Mouse (Mus musculus): ENCODE data around the gene 9530003J23Rik. TPM values are rescaled to one million over a fixed set of nuclear protein-coding genes. Genes with fewer than 3 reads are reported as not detected.
"Not testable (repeated sequence)": the region's sequence is repeated elsewhere in the genome, so short reads cannot be mapped to it uniquely, and the experiment has no call there.

Gene 9530003J23Rik
- total RNA-seq, 2 experiments from 2014 or later, result not detected

DNA sequence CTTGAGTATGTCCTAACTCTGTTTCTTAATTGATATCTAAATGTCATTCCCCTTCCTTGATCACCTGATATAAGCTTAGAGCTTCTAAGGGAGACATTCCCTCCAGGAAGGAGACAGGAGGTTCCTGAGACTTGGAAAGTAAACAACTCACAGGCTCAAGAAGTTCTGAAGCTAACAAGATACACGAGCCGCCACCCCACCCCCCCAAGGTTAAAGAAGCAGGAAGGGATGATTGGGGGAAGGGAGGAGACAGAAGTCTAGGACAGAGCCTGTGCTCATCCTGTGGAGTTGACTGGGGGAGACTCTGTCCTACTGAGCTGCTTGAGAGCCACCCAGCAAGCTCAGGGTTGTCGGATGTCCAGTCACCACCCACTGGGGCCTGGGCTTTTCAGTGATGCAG lies 12.5 kb downstream of the 9530003J23Rik start:
- DNase-seq (ENCODE audit: low spot score in 2 of 2), result no peak

DNA sequence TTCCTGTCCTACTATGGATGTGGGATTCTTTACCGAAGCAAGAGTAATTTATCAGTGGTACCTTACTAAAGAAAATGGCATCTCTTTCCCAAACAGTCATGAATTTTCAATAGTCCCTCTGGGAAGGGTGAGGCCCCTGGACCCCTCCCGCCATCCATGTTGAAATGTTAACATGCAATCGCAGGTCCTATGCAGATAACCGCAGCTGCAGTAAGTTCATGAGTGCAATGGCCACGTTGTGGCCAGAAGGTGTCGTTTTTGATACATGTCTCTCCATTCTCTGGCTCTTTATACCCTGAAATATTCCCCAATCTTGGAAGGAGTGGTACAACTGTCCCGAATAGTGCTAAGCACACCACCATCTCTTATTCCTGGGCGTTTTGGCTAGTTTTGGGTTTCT lies 13.4 kb downstream of the 9530003J23Rik start:
- DNase-seq (ENCODE audit: low spot score in 2 of 2), result no peak

DNA sequence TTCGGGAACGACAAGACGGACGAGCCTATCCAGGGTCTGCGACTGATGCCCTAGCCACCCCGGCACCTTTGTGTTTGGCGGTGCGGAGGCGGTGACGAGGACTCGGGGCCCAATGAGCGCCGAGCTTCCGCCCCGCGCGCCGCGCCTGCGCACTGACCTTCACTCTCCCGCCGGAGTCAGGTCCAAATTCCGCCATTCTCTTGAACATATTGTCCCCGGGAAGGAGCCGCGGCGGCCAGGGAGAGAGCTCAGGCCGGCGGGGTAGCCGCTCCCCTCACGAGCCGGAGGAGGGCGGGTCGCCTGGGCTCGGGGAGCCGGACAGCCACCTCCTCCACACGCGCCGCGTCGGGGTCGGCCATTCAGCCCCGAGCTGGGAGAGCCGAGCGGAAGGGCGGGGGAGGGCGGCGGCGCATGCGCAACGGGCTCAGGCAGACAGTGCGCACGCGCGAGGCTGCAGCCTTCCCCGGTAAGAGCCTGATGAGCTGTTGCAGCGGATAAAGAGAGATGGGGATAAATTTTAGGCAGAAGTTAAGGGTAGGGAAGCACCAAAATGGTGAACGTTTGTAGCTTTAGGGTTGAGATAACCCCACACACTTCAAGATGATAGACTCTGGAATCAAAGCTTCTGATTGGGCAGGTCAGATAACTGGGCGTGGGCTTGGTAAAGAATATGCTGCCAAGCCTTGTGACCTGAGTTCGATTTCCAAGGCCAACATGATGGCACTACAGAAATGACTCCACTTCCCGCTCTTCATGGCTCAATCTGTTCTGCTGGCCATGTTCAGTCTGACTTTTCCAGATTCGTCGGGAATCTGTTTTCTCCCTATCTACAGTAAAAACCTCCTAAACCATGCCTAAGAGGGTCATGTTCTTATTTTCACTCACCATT lies 14.2 kb downstream of the 9530003J23Rik start, which contains the start of gene Yeats4:
TSS of gene Yeats4 (minus strand) at position 406 of the 889 bp plus-strand sequence.
- peak; percentile 92 to 97 for DNase-seq (ENCODE audit: low spot score in 2 of 2)

DNA sequence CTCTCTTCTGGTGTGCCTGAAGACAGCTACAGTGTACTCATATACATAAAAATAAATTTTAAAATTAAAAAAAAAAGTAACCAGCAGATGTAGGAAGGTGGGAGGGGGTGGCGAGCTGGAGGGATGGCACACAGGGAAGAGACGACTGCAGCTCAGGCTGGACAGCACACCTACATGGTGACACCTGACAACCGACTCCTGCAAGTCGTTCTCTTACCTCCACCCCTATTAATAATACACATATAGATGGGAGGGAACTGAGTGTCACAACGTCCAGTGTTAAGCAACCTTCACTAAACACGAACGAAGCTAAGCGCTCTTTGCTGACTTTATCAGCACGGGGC lies 14.8 kb downstream of the 9530003J23Rik start:
- no peak for DNase-seq (ENCODE audit: low spot score in 2 of 2)

DNA sequence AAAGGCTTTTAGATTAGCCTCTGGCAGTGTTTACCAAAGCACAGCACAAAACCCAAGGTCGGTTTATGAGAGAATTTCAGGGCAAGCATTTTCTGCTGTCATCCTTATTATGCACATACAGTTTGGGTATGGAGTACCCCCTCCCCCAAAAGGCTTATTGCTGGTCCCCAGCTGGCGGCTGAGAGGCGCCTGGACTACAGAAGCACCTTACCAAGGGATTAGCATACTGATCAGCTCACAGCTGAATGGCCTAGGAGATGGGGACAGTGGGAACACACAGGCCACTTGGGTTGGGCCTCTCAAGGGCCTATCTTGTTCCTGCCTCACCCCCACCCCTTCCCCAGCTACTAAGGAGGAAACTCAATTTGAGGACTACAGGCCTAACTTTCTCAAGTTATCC lies 15.7 kb downstream of the 9530003J23Rik start:
- DNase-seq (ENCODE audit: low spot score in 2 of 2), result no peak

DNA sequence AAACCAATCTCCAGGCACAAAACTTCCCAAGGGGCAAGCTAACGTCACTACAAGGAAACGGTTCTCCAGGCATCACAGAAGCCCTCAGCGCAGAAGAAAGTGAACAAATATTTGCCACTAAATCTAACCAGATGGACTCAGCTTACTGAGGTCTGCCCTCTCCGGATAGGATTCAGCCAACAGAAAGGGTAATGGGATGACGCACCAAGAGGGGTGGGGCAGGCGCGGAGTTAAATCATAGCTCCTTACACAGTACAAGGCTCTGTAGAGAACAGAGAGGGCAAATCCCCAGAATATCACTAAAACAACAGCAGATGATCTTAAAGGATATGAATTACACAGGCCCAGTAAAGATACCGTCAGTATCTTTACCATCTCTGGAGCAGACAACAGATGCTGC lies 20.2 kb downstream of the 9530003J23Rik start:
- no peak for DNase-seq (ENCODE audit: low spot score in 2 of 2)

DNA sequence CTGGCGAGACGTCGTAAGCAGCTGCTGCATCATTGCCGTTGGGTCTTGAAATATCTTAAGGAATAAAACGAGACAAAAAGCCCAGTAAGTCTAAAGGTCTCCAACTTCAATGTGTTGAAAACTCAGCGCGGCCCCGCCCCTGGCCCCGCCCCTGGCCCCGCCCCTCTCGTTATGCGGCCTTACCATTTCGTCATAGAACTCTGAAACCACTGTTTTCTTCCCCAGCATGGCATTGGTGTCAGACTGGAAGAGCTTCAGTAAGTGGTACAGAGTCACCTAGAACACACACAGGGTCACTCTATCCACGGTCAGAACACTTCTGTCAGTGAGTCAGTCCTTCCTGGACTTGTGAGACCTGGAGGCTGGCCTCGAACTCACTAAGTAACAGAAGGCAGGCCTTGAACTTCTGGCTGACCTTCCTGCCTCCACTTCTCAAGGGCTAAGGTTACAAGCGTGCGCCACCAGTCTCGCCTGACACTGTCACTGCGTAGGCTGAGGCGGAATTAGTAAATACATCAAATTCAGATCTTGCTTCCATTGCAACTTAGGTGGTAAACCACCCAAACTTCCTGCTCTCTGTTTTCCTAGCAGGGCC lies 21.2 kb downstream of the 9530003J23Rik start:
- no peak for DNase-seq (ENCODE audit: low spot score in 2 of 2)

DNA sequence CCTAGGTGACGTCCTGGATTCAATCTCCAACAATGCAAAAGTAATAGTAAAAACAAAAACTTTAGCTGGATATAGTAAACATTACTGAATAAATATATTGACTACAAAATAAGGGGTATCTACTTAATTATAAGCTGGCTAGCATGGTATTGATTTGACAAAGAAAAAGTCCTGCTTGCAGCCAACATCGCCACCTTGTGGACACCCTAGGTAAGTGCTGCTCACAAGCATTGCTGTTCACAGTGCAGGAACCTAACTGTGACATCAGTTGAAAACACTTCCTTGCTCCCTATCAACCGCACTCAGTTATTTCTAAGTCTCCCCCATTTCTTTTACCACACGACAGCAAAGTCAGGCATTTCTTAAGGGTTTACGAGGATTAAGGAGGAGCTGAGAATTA lies 21.7 kb downstream of the 9530003J23Rik start:
- DNase-seq (ENCODE audit: low spot score in 2 of 2), result peak in 1 of 2 experiments; percentile 47

DNA sequence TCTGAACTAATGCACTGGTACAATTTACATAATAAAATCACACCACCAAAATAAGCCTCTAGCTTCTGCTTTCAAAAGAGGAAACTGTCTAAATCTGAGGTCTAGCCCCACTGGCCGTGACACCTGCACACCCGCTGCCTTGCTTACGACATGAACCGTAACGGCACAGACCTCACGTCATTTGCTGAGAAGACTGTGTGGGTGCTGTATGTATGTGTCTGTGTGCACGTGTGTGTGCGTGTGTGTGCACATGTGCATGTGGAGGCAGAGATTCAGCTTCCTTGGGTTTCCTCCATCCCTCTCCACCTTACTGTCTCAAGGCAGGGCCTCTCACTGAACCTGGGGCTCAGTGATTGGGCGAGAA lies 22.4 kb downstream of the 9530003J23Rik start:
- no peak for DNase-seq (ENCODE audit: low spot score in 2 of 2)

DNA sequence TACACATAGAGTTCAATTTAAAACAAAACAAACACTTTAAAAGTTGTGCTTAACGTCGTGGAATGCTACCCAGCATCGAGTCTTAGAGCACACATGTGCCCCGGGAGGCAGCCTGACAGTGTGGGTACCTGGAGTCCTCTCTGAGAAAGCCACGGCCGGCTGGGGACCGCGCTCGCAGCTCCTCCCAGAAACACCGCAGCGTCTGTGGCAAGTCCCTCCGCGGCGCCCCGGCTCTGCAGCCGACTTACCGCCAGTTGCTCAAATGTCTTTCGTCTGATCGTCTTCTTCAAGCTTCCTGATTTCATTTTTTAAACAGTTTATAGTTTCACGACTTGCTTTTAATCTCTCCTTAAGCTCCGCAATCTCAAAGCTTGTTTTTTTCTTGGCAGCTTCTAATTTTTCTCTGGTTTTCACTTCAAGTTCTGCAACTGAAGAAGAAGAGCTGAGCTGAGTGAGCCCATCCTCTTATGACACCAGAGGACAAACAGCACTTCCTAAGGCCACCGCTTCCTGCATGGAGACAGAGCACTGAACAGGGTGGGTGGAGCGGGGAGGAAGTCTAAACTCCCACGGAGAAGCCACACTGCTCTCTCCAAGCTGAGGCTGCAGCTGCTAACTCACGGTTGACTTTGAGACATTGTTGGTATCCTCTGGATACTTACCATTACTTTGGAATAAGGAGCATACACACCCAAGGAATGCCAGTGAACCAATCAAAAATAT lies 22.9 kb downstream of the 9530003J23Rik start:
- DNase-seq (ENCODE audit: low spot score in 2 of 2), result no peak

DNA sequence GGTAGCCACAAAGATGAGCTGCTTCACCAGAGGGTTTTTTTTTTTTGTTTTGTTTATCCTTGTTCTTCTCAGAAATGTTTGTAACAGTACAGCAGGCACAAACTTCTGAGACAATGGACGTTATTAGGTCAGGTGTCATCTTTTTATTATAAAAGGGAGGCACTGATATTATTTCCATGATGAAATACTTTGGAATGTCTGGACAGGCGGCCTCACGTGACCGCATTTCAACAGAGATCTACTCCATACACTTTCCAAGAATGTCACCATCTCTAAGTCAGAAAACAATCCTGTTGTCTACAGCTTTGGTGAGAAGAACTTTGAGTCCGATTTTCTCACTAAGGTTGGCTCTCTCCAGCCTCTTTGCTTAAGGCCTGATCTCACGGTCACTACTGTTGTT lies 27.5 kb downstream of the 9530003J23Rik start:
- no peak for DNase-seq (ENCODE audit: low spot score in 2 of 2)

DNA sequence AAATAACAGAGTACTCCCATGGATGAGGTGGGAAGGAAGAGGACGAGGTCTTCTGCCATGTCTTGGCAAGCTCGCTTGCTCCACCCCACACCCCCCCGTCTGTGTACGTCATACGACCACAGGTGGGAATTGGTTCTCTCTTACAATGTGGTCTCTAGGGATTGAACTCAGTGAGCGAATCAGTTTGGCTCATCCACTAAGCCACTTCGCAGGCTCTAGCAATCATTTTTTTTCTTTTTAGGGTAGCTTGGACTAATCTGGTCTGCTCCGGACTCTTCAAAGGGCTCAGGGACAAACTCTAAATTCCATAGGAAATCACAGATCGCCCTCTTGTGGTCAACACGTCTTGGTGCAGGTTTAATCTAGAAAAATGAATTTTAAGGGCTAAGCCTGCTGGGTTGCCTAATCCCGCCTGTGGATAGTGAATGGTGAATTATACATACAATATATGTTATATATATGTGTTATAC lies 29.0 kb downstream of the 9530003J23Rik start:
- DNase-seq (ENCODE audit: low spot score in 2 of 2), result peak in 1 of 2 experiments; percentile 64

DNA sequence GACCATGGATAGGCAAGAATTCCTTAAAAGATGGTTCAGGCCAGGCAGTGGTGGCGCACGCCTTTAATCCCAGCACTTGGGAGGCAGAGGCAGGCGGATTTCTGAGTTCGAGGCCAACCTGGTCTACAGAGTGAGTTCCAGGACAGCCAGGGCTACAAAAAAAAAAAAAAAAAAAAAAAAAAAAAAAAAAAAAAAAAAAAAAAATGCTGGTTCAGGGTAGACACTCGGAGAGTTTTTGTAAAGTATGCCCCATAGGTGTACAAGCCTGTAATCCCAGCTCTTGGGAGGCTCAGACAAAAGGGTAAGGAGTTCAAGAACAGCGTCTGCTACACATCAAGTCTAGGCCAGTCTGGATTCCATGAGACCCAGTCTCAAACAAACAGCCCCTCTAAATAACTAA lies 29.7 kb downstream of the 9530003J23Rik start:
- not testable (repeated sequence) for DNase-seq (ENCODE audit: low spot score in 2 of 2)

DNA sequence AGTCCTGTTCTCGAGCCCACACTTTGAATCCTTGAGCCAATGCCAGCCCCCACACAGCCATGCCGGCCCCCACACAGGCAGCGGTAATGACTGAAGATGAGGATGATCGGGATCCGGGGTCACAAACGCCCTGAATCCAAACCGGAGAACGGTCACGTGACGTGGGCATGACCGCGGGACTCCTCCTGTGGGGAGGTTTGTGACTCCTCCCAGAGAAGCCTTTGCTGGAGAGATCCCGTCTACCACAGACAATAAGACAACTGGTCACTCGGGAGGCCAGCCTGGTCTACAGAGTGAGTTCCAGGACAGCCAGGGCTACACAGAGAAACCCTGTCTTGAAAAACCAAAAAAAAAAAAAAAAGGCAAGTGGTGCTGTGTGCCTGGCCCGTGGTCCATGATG lies 30.3 kb downstream of the 9530003J23Rik start:
- DNase-seq (ENCODE audit: low spot score in 2 of 2), result no peak

DNA sequence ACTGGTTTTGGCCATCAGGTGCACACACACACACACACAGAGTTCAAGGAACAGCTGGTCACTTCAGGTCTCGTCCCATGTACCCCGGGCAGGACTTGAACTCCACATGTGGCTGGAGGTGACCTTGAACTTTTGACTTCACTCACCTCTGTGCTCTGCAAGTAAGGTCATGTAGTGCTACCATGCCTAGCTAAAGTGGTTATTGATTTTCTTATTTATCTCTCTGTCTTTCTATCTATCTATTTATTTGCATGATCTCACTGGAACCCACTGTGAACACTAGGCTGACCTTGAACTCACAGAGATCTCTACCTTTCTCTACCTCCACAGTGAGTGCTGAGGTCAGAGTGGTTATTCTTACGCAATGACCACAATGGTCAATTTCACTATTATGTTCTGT lies 32.4 kb downstream of the 9530003J23Rik start:
- no peak for DNase-seq (ENCODE audit: low spot score in 2 of 2)

DNA sequence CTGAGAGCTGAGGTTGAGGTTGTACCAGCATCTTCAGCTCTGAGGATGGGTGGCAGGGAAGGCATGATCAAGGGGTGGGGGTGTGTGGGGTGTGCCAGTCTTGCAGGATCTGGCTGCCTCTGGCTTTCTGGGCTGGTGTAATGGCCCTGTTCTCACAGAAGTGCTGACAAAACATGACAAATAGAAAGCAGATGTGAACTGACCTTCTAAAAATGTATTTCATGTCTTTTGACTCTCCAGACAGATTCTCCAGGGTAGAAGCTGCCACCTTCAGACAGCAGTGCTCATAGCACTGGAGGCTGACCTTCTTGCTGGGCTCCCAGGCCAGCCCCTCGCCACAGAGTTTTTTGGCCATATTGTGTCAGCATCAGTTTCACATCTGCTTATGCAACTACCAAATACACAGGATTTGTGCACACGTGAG lies 34.9 kb downstream of the 9530003J23Rik start:
- no peak for DNase-seq (ENCODE audit: low spot score in 2 of 2)

DNA sequence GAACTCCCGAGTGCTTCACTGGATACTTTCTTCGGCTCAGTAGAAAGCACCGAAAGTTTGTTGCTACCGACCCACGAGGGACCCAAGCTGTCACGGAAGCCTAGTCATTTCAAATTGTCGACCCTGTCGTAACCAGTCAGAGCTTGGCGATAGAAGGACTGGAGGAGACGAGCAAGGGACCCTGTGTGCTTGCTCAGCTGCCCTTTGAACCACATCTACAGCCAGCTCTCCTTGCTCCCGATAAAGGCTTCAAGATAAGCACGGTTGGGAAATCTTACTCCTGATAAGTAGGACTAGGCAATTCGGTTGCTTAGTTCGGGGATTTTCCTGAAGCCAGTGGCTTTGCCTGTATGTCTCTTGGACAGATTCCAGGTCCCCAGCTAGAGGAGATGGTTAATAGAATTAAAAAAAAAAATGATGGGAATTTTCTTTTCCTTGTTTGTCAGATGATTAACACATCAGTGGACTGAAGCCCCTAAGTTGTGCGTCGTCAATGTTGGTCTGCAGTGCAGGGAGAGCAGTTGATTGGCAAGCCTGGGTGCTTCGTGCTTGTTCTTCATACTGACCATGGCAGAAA lies 35.4 kb downstream of the 9530003J23Rik start:
- no peak for DNase-seq (ENCODE audit: low spot score in 2 of 2)

DNA sequence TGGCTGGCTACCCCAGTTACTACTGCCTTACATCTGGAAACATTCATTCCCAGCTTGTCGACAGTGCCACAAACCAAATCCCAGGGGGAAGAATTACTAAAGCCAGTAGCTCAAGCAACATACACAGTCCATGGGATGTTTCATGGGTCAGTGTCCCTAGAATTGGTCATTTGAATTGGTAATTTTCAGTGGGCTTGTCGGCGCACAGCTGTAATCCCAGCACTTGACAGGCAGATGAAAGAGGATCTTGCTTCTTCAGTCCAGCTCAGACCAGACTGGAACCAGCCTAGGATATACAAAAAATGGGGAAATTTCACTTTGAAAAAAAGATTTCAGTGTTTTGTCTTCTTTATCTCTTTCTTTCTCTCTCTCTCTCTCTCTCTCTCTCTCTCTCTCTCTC lies 38.8 kb downstream of the 9530003J23Rik start:
- no peak for DNase-seq (ENCODE audit: low spot score in 2 of 2)

DNA sequence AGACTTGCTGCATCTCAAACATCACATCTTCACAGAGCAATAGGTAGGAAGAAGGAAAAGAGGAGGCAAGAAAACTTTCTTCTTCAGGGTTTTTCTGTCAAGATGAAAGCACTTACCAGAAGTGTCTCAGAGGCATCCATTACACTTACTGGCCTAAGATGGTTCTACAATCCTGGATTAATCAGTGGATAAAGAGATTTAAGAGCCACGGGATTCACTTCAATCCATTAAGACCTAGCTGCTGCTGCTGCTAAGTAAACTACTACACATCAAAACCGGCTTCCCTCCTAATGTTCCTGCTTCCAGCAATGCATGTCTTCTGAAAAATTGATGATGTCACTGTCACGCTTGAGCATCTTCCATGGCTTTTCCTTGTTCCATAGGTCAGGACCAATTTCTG lies 41.8 kb downstream of the 9530003J23Rik start:
- no peak for DNase-seq (ENCODE audit: low spot score in 2 of 2)

DNA sequence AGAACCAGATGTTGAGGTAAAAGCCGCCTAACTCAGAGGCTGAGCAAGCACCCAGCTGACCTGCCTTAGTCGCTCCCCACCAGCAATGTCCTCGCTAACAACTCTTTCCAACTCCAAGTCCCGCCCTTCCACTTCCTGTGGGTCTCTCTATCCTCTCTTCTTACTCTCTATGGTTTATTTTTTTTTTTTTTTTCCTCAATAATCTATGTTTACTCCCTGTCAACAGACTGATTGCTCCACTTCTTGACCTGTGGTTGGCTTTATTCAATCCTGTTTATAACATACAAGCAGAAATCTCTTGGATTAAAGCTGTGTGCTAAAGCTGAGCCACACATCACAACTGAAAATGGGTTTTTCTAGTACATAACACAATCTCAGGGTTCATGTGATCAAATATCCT lies 42.8 kb downstream of the 9530003J23Rik start:
- no peak for DNase-seq (ENCODE audit: low spot score in 2 of 2)

DNA sequence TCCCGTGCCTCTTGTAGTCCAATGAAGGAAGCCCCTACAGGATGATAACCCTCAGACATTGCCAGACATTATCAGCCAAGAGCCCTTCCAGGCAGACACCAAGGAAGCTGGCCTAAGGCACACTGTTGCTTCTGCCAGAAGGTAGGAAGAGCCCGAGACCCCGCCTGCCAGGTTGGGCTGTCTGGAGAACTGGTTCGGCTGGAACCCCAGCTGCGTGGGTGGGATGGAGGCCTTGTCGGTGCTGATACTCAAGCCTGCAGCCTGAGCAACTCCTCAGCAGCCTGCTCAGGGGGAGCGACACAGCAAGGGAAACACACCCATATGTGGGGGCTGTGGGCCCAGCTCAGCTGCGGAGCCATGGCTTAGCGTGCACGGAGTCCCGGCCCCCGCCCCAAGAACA lies 43.5 kb downstream of the 9530003J23Rik start:
- DNase-seq (ENCODE audit: low spot score in 2 of 2), result no peak

DNA sequence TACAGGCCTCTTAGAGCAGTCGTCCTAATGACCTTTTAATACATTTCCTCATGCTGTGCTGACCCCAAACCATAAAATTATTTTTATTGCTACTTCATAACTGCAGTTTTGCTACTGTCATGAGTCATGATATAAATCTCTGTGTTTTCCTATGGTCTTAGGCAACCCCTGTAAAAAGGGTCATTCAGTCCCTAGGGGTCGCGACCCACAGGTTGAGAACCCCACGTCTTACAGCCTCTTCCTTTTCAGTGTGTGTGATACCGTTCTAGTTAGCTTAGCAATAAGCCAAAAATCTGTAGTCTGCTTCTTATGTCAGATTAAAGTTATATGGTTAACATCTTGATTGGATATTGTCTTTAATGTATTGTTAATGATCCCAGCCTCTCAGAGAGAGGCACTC lies 45.1 kb downstream of the 9530003J23Rik start:
- no peak for DNase-seq (ENCODE audit: low spot score in 2 of 2)
